Mouse (Mus musculus) C2C12 (cell line): ENCODE data around the gene Cux2.

Experiments
- CTCF ChIP-seq: IDR thresholded peaks from one replicate; pipeline ENCODE4 v1.5.1; 2011; ENCODE audit not compliant: control insufficient read depth, insufficient read depth, insufficient read length
- MAX ChIP-seq: IDR thresholded peaks from one replicate; pipeline ENCODE4 v1.6.1; 2011; ENCODE audit warnings: mild to moderate bottlenecking, control low read depth
- MYOG ChIP-seq: IDR thresholded peaks from one replicate; pipeline ENCODE4 v1.6.1; 2011; ENCODE audit not compliant: control insufficient read depth, insufficient read length; ENCODE audit errors: extremely low read depth

- TF ChIP-seq CTCF (peak; percentile 80), MYOG (no peak), MAX (no peak)
Observed at GRCm38 (mm10) chr5:122059060-122060017, 9.4 kb upstream of the Cux2 start.
